Mouse (Mus musculus): ENCODE data around the gene Pdgfra.

GRCm38 (mm10) chr5:75150341-75150981 is 1.6 kb upstream of the Pdgfra start:
- TF ChIP-seq CTCF (IDR thresholded peaks at IDR 0.05; ENCODE audit: low read depth, low read length) (no peak), EP300 (IDR thresholded peaks at IDR 0.05; ENCODE audit: insufficient read depth, low read depth, low read length) (no peak), POLR2A (IDR thresholded peaks at IDR 0.05; ENCODE audit: insufficient read depth, low read length) (no peak)

Data from ES-Bruce4 (cell line).